Mouse (Mus musculus): ENCODE measurements around the gene Mutyh. TPM values are rescaled to one million over a fixed set of nuclear protein-coding genes. Genes with fewer than 3 reads are reported as not detected.
"Not testable (repeated sequence)": the region's sequence is repeated elsewhere in the genome, so short reads cannot be mapped to it uniquely, and the experiment has no call there.

Mutyh gene
- total RNA-seq, 2 experiments from 2014 or later = 3.9 to 5.5 TPM

DNA sequence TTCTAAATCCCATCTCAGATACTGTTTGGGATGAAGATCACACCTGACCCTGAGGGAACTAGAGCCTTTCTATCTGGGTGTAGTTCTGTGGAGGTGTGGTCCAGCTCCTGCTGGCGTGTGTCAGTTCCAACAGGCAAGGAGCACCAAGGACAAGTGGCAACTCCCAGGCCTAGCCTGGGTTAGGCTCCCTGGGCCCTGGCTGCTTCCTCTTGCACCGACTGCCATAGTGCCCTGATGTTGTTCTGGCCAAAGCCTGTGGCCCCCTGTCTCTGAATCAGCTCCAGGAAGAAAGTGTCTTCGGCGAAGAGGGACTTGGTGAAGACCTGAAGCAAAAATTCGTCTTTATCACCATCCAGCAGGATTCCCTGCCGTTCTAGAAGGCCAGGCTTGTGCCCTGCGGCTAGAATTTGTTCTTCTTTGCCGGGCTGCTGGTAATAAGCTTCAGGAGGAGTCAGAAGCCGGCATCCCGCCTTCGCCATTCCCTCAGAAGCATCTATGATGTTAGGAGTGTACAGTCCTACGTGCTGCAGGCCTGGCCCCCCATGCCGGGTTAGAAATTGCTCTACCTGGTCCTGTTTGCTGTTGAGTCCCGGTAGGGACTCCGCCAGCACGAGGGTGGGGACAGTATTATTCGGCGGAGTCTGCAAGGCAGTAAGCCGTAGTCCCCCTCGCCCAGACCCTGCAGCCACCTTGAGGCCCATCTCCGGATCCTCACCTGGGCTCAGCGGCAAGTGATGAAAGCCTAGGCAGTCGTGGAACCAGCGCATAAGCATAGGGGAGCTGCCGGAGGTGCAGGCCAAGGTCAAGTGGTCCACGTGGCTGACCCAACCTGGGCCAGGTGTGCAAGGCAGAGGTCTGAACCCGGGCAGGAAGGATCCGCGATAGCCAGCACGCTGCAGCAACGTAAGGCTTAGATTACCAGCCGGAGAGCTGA lies 12.7 kb downstream of the Mutyh start:
- no peak for DNase-seq (ENCODE audit: low spot score in 2 of 2)

DNA sequence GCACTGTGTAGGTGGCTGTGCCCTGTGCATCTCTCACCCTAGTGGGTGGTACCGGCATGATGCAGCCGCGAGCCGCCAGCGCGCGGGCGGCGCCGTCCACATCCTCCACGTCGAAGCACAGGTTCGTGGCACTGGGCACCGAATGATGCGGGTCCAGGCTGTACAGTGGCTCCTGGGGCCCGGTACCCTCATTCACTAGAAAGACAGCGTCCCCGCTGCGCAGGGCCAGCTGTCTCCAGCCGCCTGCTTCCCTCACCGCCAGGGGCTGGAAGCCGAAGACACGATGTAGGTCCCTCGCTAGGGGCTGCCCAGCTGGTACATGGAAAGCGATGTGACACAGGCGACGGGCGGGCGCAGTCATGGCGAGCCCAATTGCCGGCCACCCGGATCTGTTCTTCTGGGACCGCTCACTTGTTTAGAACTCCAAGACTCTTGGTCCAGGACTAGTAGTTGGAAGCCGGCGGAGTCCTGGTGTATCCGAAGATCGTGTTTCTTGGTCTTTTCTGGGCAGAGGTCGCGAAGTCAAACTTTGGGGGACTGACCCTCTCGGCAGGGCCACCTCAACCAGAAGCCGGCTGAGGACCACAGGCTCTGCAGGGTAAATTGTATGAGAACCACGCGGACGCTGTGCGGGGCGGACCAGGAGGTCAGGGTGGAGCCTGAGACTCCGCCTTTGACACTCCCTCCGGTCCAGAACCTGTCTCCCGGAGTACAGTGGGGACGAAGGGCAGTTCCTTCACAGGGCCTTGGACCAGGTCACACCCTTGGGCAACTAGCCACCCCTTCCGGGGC lies 13.6 kb downstream of the Mutyh start:
- DNase-seq (ENCODE audit: low spot score in 2 of 2) = peak in 1 of 2 experiments; percentile 66

DNA sequence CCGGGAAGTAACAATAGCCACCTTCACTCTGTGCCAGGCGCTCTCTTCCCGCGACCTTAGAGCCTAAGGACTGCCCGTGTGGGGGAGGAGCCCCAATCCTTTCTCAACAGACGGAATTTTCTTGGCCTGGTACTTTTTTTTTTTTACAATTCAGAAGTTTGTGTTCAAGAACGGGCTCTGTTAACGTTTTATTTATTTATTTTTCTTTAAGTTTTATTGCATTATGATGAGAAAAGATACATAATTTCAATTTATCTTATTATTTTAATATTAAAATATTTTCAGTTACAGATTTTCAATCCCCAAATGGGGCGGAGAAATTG lies 14.1 kb downstream of the Mutyh start, which contains the start of gene Hpdl:
Hpdl (minus strand) TSS at position 14 of the 323 bp plus-strand sequence.
- DNase-seq (ENCODE audit: low spot score in 2 of 2) = no peak

DNA sequence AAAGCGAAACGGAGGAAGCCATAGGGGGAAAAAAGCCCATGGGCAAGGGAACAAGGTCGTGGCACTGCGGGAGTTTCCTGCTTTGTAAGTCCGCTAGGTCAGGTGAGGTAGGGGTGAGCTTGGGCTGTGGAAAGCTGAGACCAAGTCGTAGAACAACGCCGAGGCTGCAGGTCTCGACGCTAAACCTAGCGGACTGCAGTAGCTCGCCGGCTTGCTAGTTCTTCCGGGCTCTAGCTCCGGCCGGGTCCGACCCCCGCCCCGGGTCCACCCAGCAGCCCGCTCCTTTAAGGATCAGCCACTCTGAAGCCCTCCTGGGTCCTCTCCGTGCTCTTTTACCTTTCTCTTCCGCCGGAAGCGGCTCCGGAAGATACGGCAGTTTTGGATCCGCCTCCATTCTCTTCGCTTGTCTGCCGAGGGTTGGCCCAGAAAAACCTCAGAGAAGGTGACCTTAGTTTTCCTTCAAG lies 17.1 kb downstream of the Mutyh start:
- DNase-seq (ENCODE audit: low spot score in 2 of 2) = peak in 1 of 2 experiments; percentile 59

DNA sequence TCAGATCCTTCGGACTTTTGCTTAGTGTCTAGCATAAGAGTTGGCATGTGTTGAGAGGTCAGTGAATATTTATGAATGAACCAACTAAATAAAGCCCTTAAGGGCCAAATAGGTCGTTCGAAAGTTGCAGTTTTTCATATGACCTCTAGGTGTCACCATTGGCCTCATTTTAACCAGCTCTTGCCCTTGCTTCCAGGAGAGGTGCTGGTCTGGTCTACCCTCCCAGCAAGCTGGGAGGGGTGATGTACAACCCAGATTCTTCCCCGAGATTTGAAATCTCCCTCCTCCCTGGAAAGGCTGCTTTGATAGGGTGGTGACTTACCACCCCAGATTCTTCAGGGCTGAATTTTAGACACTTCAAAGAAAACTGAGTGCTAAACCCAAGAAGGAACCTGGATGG lies 20.3 kb downstream of the Mutyh start:
- no peak for DNase-seq (ENCODE audit: low spot score in 2 of 2)

DNA sequence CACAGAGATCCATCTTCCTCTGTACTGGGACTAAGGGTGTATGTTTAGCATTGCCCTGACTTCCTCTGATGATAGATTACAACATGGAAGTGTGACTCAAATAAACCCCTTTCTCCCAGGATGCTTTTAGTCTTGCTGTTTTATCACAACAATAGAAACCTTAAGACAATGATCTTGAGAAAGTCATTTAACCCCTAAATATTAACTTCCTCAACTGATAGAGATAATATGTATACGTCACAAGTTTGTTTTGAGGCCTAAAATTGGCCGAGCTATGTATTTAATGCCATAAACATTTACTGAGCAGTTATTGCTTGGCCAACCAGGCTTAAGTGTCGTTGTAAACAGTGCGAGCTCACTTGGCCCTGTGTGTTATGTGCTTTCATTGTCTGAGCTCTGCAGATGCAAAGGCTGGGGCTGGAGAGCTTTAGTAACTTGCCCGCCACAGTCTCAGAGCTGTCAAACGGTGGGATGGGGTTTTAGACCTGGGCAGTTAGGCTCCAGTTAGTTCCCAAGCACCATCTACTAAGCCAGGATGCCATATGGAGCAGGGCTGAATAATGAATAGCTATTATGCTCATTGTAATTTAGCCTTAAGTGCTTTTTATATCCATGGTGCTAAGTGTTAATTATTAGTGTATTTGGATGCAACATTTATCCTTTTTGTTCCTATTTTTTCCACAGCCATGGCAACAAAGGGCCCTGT lies 22.0 kb downstream of the Mutyh start:
- DNase-seq (ENCODE audit: low spot score in 2 of 2) = no peak

DNA sequence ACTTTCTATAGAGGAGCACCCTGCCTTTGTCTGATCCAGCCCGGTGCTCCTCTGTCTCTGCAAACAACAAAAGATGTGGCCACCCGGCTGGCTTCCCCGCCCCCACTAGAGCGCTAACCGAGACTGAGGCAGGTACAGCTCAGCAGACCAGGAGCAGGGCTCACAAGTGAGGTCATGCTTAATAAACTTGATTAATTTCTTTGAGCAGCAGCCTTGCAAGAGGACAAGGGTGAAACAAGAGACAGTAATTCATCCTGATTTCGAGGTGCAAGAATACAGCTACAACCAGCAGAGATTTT lies 22.5 kb downstream of the Mutyh start:
- no peak for DNase-seq (ENCODE audit: low spot score in 2 of 2)

DNA sequence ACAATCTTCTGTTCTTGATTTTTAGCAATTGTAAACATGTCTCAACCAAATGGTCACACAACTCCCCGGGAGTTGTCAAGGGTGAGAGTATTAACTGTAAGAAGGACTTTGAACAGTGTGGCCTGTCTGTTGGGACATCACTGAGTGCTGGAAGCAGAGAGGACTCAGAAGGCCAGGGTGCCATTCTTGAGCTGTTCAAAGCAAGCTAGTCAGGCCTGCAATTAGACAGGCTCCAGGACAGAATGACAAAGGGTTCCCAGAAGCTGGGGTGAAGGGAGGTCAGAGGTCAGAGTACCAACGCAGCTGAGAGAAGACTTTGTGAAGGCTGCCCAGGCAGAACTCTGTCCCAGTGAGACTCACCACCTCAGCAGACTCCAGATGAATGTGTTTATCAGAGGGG lies 31.5 kb downstream of the Mutyh start:
- DNase-seq (ENCODE audit: low spot score in 2 of 2) = no peak

DNA sequence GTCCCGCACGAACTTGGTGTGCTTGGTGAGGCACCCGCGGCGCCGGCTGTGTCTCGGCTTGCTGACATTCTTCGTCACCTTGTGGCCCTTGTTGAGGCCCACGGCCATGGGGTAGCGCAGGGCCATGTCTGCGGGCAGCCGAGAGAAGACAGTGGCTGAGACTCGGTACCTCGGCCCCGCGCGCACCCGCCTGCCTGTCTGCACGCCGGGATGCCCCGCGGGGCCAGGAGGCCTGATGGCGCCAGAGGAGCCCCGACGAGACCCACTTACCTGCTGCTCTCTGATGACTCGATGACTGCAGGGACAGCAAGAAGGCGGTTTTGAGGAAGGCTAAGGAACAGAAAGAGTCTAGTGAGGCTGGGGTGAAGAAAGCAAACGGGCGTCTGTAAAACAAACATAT lies 32.6 kb downstream of the Mutyh start:
- not testable (repeated sequence) for DNase-seq (ENCODE audit: low spot score in 2 of 2)

DNA sequence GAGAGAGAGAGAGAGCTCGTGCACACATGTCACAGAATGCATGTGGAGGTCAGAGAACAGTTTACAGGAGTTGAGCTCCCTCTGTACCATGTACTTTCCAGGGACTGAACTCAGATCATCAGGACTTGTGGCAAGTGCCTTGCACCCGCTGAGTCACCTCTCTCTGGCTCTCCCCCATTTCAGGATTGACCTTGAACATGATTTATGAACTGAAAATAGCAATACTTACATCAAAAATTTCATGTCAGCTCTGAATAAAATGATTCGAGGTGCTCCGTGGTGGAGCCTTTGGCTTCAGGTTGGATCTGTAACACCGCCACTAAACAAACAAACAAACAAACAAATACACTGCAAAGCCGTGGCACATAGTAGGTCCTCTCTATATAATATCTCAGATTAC lies 33.3 kb downstream of the Mutyh start:
- DNase-seq (ENCODE audit: low spot score in 2 of 2) = no peak

DNA sequence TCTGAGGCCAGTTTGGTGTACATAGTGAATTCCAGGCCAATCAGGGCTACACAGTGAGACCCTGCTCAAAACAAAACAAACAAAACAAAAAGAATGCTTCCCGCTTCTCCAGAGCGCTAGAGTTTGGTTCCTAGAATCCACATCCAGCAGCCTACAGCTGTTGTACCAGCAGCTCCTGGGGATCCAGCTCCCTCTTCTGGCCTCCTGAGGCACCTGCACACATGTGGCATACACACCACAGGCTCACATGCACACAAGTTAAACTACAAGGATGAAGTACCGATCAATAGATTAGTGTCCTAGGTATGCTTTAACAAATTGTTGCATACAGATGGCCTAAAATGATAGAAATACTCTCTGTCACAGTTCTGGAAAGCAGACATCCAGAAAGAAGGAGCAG lies 36.8 kb downstream of the Mutyh start:
- no peak for DNase-seq (ENCODE audit: low spot score in 2 of 2)

DNA sequence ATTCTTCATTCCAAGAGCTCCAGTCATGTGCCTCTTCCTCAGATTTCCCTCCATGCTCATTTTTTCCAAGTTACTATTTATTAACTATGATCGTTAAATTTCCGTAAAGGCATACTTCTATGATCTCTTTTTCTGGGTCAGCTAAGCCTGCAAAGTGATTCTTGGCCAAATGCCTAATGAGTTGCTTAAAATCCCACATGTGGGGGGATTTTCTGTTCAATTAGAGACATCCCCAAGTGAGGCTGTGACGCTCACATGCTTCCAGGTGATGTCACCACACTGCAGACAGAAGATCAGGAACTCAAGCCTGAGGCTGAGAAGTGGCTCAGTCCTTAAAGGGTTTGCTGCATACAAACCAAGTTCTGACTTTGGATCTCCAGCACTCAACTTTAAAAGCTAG lies 42.4 kb downstream of the Mutyh start:
- no peak for DNase-seq (ENCODE audit: low spot score in 2 of 2)

DNA sequence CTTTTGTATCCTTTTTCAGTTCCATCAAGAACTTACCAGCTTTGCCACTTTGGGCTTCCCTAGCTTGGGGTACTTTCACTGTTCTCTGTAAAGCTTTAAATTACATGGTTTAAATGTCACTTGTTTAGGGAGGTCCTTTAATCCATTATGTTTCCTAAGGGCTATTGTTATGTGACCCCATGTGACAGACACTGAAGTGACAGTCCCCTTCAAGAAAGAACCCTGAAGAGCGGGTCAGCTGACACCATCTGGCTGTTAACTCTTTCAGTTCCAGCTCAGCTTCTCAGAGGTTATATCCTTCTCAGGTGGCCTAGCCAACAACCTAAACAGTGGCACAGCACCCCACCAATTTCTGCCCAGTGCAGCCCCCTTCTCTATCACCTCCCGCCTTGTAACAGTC lies 46.8 kb downstream of the Mutyh start:
- no peak for DNase-seq (ENCODE audit: low spot score in 2 of 2)

DNA sequence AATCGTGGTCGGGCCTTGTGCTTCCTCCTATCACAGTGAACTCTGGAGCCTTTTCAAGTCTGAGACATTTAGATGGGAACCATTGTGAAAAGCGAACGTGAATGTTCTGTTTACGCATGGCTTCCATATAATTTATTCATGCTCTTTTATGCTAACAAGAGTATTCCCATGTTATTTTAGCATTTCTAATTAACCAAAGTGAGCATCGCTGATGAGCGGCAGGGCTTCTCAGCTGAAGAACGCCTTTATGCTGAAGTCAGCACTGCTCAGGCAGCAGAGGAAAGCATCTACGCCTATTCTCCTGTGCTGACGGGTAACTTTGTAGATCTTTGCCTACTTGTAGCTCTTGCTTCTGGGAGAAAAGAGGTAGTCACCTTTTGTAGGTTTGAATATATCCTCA lies 49.7 kb downstream of the Mutyh start:
- DNase-seq (ENCODE audit: low spot score in 2 of 2) = no peak

DNA sequence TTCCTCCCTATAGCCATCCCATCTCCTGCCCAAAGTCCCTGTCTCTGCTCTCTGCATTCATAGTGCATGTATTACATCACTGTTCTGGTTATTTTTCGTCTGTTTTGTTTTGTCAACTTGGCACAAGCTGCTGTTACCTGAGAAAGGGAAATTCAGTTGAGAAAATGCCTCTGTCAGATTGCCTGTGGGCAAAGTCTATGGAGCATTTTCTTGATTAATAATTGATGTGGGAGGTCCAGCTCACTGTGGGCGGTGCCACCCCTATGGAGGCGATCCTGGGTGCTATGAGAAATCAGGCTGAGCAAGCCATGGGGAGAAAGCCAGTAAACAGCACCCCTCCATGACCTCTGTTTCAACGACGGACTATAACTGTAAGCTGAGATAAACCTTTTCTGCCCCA lies 52.2 kb downstream of the Mutyh start:
- DNase-seq (ENCODE audit: low spot score in 2 of 2) = no peak

DNA sequence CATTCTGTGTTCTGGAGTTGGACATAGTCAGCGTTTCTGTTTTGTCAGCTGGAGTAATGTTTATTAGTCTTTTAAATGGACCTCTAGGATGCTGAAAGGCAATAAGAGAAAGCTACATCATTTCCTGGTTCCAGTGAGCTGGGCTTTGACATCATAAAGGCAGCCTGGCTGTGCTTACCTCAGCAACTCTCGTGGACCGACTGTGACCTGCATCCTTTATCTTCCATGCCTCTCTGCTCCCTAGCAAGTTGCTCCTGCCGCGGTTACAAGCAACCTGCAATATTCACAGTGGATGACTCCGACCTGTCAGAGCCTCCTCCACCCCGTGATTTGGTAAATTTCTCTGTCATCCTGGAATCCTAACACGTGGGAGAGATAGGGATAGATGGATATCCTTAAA lies 54.5 kb downstream of the Mutyh start:
- no peak for DNase-seq (ENCODE audit: low spot score in 2 of 2)

Other genes with a start within 250 kb of the Mutyh start
- gene Ccdc17, start 211.1 kb upstream of the Mutyh start, total RNA-seq (2021) = 1 to 10 TPM; 4.1 to 4.6 TPM
- gene Nasp, start 179.8 kb upstream of the Mutyh start, total RNA-seq (2021) = 10 to 100 TPM; 43.8 to 55.2 TPM
- gene Akr1a1, start 156.0 kb upstream of the Mutyh start, total RNA-seq (2021) = 100 to 1,000 TPM; 452 to 457 TPM
- gene Prdx1, start 122.2 kb upstream of the Mutyh start, total RNA-seq (2021) = 100 to 1,000 TPM; 246 to 251 TPM
- gene Mmachc, start 99.3 kb upstream of the Mutyh start, total RNA-seq (2021) = 10 to 100 TPM; 18.2 to 20.5 TPM
- 1 to 10 TPM; 6.6 to 7.5 TPM for gene Ccdc163, start 99.2 kb upstream of the Mutyh start, total RNA-seq (2021)
- 1 to 10 TPM; 3.8 to 4.0 TPM for gene Tesk2, start 86.8 kb upstream of the Mutyh start, total RNA-seq (2021)
- gene Toe1, start 83 bp upstream of the Mutyh start, total RNA-seq (2021) = 10 to 100 TPM; 15.2 to 15.9 TPM
- gene Hpdl, start 14.0 kb downstream of the Mutyh start, total RNA-seq (2021) = 1 to 10 TPM in 1 of 2 experiments, under 1 TPM in 1; 0.57 to 1.1 TPM
- under 1 TPM; 0.34 to 0.41 TPM for gene Zswim5, start 69.7 kb downstream of the Mutyh start, total RNA-seq (2021)
- 10 to 100 TPM; 63.3 to 64.2 TPM for gene Urod, start 186.7 kb downstream of the Mutyh start, total RNA-seq (2021)
- gene Hectd3, start 187.6 kb downstream of the Mutyh start, total RNA-seq (2021) = 10 to 100 TPM; 22.8 to 23.2 TPM
- 10 to 100 TPM; 25.1 to 28.3 TPM for gene Eif2b3, start 211.7 kb downstream of the Mutyh start, total RNA-seq (2021)

Measured in gastrocnemius, postnatal 4 days (tissue).